18 mouse cellular contexts compared by ENCODE assay signal in genomic region chr2:137371062-137371461, GRCm38 (mm10).
DNase-seq lines count a peak whose midpoint lies in the region.
"Had no signal": no experiment of that assay in that cellular context is flagged by ENCODE, and none has a peak within 500 bp of the region (broad histone marks: within the 10 kb centered on the region; RNA-seq: fewer than 3 reads in every experiment).

No protein-coding gene starts in this region.

- no peaks in the 10 kb centered on the region for H3K27me3 ChIP-seq in midbrain, embryonic 10.5 days (ENCODE audit: low read depth, poor library complexity, severe bottlenecking)
- H3K27me3 ChIP-seq: embryonic facial prominence, embryonic 13.5 days; forebrain, embryonic 12.5 days; Patski had no signal

- peak; percentile 63 for DNase-seq in heart, adult 11 months
- no peak for DNase-seq in heart, postnatal 36 days
- peak; percentile 17 for DNase-seq in Muller cell, postnatal 12 days (ENCODE audit: inconsistent ontology term)
- peak; percentile 49 for DNase-seq in adipocyte (ENCODE audit: low spot score)
- DNase-seq in urinary bladder, adult 2 months (ENCODE audit: low spot score), result no peak
- DNase-seq in midbrain, embryonic 10.5 days (ENCODE audit: low spot score), result no peak
- DNase-seq: adrenal gland, adult 2 months; adrenal gland, postnatal 10 days; adrenal gland, postnatal 25 days; cerebellum, adult 11-12 months; cerebellum, adult 2 months; cerebellum, adult 9-10 months; cerebellum, postnatal 10 days; cerebellum, postnatal 25 days had no signal

- no peaks in the 10 kb centered on the region for H3K4me1 ChIP-seq in midbrain, embryonic 10.5 days
- H3K4me1 ChIP-seq: forebrain, embryonic 10.5 days; forebrain, embryonic 12.5 days had no signal

- H3K9me3 ChIP-seq in midbrain, embryonic 10.5 days (replicated peaks), result no peaks in the 10 kb centered on the region
- H3K9me3 ChIP-seq: embryonic facial prominence, embryonic 13.5 days; forebrain, embryonic 10.5 days; forebrain, embryonic 12.5 days had no signal

- H3K4me3 ChIP-seq in midbrain, embryonic 10.5 days, result no peak overlapping the region
- H3K4me3 ChIP-seq: embryonic facial prominence, embryonic 13.5 days; forebrain, embryonic 10.5 days; forebrain, embryonic 12.5 days had no signal

- 83% methylated on average over 2 of the region's 2 CpGs for WGBS in midbrain, embryonic 10.5 days

- H3K27ac ChIP-seq in midbrain, embryonic 10.5 days (replicated peaks), result no peak overlapping the region
- H3K27ac ChIP-seq: embryonic facial prominence, embryonic 13.5 days; forebrain, embryonic 10.5 days; forebrain, embryonic 12.5 days had no signal

- no peaks in the 10 kb centered on the region for H3K36me3 ChIP-seq in midbrain, embryonic 10.5 days
- H3K36me3 ChIP-seq: embryonic facial prominence, embryonic 13.5 days; forebrain, embryonic 10.5 days; forebrain, embryonic 12.5 days had no signal

- intact Hi-C loops in heart, postnatal 36 days (cut with DNase I), result no loop called here

Comparison
In these comparisons a context has a peak if more than half of its experiments do, and no peak if none do; other contexts are left out.
1. DNase-seq: peak in heart, adult 11 months (single experiment), Muller cell, postnatal 12 days (single experiment) and adipocyte (single experiment); none in heart, postnatal 36 days (0 of 2), urinary bladder, adult 2 months (single experiment) and midbrain, embryonic 10.5 days (single experiment).